Mouse (Mus musculus) MEL (cell line): ENCODE results near the gene Cic. TPM values are rescaled to one million over a fixed set of nuclear protein-coding genes. Genes with fewer than 3 reads are reported as not detected.

Experiments used
- DNase-seq: peaks from one replicate; pipeline ENCODE4 v3.0.0; 2011; ENCODE audit warnings: low read depth, low spot score
- H3K27ac ChIP-seq: 2 replicates; pipeline ENCODE4 v1.5.1; 2012; ENCODE audit warnings: low read depth, mild to moderate bottlenecking, control low read depth, low read length, moderate library complexity; ENCODE audit not compliant: control insufficient read depth
- H3K27me3 ChIP-seq, 2 experiments: fragments of 150-350 bp in 1 of 2; sonication (generic) in 1 of 2; 2 replicates each; pipeline ENCODE4 v1.6.1; 2012; ENCODE audit warnings: low read length in 2 of 2, mild to moderate bottlenecking in 2 of 2, improper control_type of control experiment in 1 of 2, moderate library complexity in 1 of 2; ENCODE audit not compliant: insufficient read depth in 2 of 2, control insufficient read depth in 1 of 2
- H3K36me3 ChIP-seq, 2 experiments: 2 replicates each; pipeline ENCODE4 v1.6.1; 2012 to 2014; ENCODE audit warnings: low read length in 2 of 2, improper control_type of control experiment in 1 of 2, inconsistent platforms in 1 of 2, mild to moderate bottlenecking in 1 of 2; ENCODE audit not compliant: insufficient read depth in 2 of 2, control insufficient read depth in 1 of 2
- H3K4me1 ChIP-seq, 2 experiments: fragments of 150-350 bp in 1 of 2; sonication (generic) in 1 of 2; 2 replicates each; pipeline ENCODE4 v1.6.1; 2012; ENCODE audit warnings: low read length in 2 of 2, improper control_type of control experiment in 1 of 2, mild to moderate bottlenecking in 1 of 2; ENCODE audit not compliant: insufficient read depth in 2 of 2, control insufficient read depth in 1 of 2
- H3K4me3 ChIP-seq, 2 experiments: fragments of 150-350 bp in 1 of 2; sonication (generic) in 1 of 2; 2 replicates each; pipeline ENCODE4 v1.5.1; 2012; ENCODE audit warnings: low read depth in 2 of 2, low read length in 2 of 2, mild to moderate bottlenecking in 2 of 2, moderate library complexity in 2 of 2, control low read depth in 1 of 2, improper control_type of control experiment in 1 of 2; ENCODE audit not compliant: control insufficient read depth in 1 of 2, insufficient read depth in 1 of 2
- H3K79me2 ChIP-seq: 2 replicates; pipeline ENCODE4 v1.6.1; 2012; ENCODE audit warnings: mild to moderate bottlenecking, low read length, moderate library complexity; ENCODE audit not compliant: control insufficient read depth, poor library complexity, insufficient read depth
- H3K9ac ChIP-seq: 2 replicates; pipeline ENCODE4 v1.6.1; 2012; ENCODE audit warnings: low read depth, mild to moderate bottlenecking, control low read depth, low read length, moderate library complexity; ENCODE audit not compliant: control insufficient read depth, poor library complexity, severe bottlenecking
- H3K9me3 ChIP-seq: fragments of 150-350 bp; sonication (generic); replicated peaks from 2 replicates; pipeline ENCODE4 v1.6.1; 2012; ENCODE audit warnings: mild to moderate bottlenecking, low read length, improper control_type of control experiment, moderate library complexity; ENCODE audit not compliant: insufficient read depth
- CHD1 ChIP-seq: IDR thresholded peaks from 2 replicates; pipeline ENCODE4 v1.6.1; 2012; ENCODE audit warnings: low read depth, mild to moderate bottlenecking, inconsistent platforms, low read length, improper control_type of control experiment
- CHD2 ChIP-seq: IDR thresholded peaks from 2 replicates; pipeline ENCODE4 v1.6.1; 2011; ENCODE audit warnings: low read length, improper control_type of control experiment
- CTCF ChIP-seq, 3 experiments: IDR thresholded peaks in 2 of 3; conservative IDR thresholded peaks in 1 of 3; 2 replicates each; pipeline ENCODE4 v1.5.1; 2011 to 2012; ENCODE audit warnings: low read length in 3 of 3, low read depth in 2 of 3, mild to moderate bottlenecking in 2 of 3, improper control_type of control experiment in 1 of 3, inconsistent platforms in 1 of 3, mixed read lengths in 1 of 3, moderate library complexity in 1 of 3; ENCODE audit not compliant: control insufficient read depth in 1 of 3, insufficient read depth in 1 of 3, poor library complexity in 1 of 3, severe bottlenecking in 1 of 3
- E2F4 ChIP-seq: IDR thresholded peaks from 2 replicates; pipeline ENCODE4 v1.6.1; 2011; ENCODE audit warnings: low read depth, low read length, improper control_type of control experiment, borderline replicate concordance
- EP300 ChIP-seq, 2 experiments: IDR thresholded peaks; 2 replicates each; pipeline ENCODE4 v1.6.1; 2011; ENCODE audit warnings: improper control_type of control experiment in 2 of 2, low read length in 2 of 2, low read depth in 1 of 2, mild to moderate bottlenecking in 1 of 2
- GABPA ChIP-seq: IDR thresholded peaks from 2 replicates; pipeline ENCODE4 v1.6.1; 2012; ENCODE audit warnings: low read depth, mild to moderate bottlenecking, inconsistent platforms, low read length, improper control_type of control experiment, moderate library complexity
- HCFC1 ChIP-seq: IDR thresholded peaks from 2 replicates; pipeline ENCODE4 v1.6.1; 2012; ENCODE audit warnings: low read depth, mild to moderate bottlenecking, inconsistent platforms, low read length, improper control_type of control experiment, moderate library complexity
- JUND ChIP-seq: IDR thresholded peaks from 2 replicates; pipeline ENCODE4 v1.6.1; 2011; ENCODE audit warnings: low read depth, mild to moderate bottlenecking, improper control_type of control experiment, low read length
- MAFK ChIP-seq: IDR thresholded peaks from 2 replicates; pipeline ENCODE4 v1.6.1; 2011; ENCODE audit warnings: low read depth, mild to moderate bottlenecking, low read length, improper control_type of control experiment, borderline replicate concordance
- MAX ChIP-seq: IDR thresholded peaks from 2 replicates; pipeline ENCODE4 v1.6.1; 2011; ENCODE audit warnings: low read length, improper control_type of control experiment
- MEF2A ChIP-seq: IDR thresholded peaks from 2 replicates; pipeline ENCODE4 v1.6.1; 2014; ENCODE audit warnings: low read depth, mild to moderate bottlenecking, inconsistent platforms, low read length, improper control_type of control experiment; ENCODE audit not compliant: poor library complexity, insufficient replicate concordance, severe bottlenecking; ENCODE audit errors: extremely low read depth
- MXI1 ChIP-seq: IDR thresholded peaks from 2 replicates; pipeline ENCODE4 v1.6.1; 2011; ENCODE audit warnings: mild to moderate bottlenecking, low read depth, low read length, improper control_type of control experiment
- MYB ChIP-seq: IDR thresholded peaks from 2 replicates; pipeline ENCODE4 v1.6.1; 2011; ENCODE audit warnings: mild to moderate bottlenecking, low read depth, low read length, improper control_type of control experiment
- MYC ChIP-seq: IDR thresholded peaks from 2 replicates; pipeline ENCODE4 v1.6.1; 2011; ENCODE audit warnings: low read depth, mild to moderate bottlenecking, low read length, improper control_type of control experiment, moderate library complexity
- NELFE ChIP-seq: IDR thresholded peaks from 2 replicates; pipeline ENCODE4 v1.6.1; 2011; ENCODE audit warnings: low read depth, low read length, improper control_type of control experiment
- NRF1 ChIP-seq: IDR thresholded peaks from 2 replicates; pipeline ENCODE4 v1.6.1; 2014; ENCODE audit warnings: low read depth, mild to moderate bottlenecking, inconsistent platforms, low read length, improper control_type of control experiment, moderate library complexity; ENCODE audit not compliant: poor library complexity, insufficient read depth, severe bottlenecking
- POLR2A ChIP-seq, 2 experiments: IDR thresholded peaks; 2 replicates each; pipeline ENCODE4 v1.6.1; 2011 to 2012; ENCODE audit warnings: low read length in 2 of 2, mild to moderate bottlenecking in 2 of 2, control low read depth in 1 of 2, improper control_type of control experiment in 1 of 2, low read depth in 1 of 2, moderate library complexity in 1 of 2; ENCODE audit not compliant: control insufficient read depth in 1 of 2, insufficient read depth in 1 of 2, poor library complexity in 1 of 2
- POLR2AphosphoS2 ChIP-seq: IDR thresholded peaks from 2 replicates; pipeline ENCODE4 v1.6.1; 2011; ENCODE audit warnings: low read length, improper control_type of control experiment
- POLR2AphosphoS5 ChIP-seq: IDR thresholded peaks from 2 replicates; pipeline ENCODE4 v1.6.1; 2012; ENCODE audit warnings: low read depth, borderline replicate concordance, mild to moderate bottlenecking, inconsistent platforms, low read length, moderate library complexity, mixed read lengths
- RCOR1 ChIP-seq: IDR thresholded peaks from 2 replicates; pipeline ENCODE4 v1.6.1; 2012; ENCODE audit warnings: low read depth, mild to moderate bottlenecking, inconsistent platforms, low read length, improper control_type of control experiment
- SMC3 ChIP-seq: IDR thresholded peaks from 2 replicates; pipeline ENCODE4 v1.6.1; 2011; ENCODE audit warnings: low read depth, low read length, improper control_type of control experiment
- TAL1 ChIP-seq: IDR thresholded peaks from 2 replicates; pipeline ENCODE4 v1.6.1; 2012; ENCODE audit warnings: mild to moderate bottlenecking, inconsistent platforms, low read length, moderate library complexity, mixed read lengths
- TBP ChIP-seq: IDR thresholded peaks from 2 replicates; pipeline ENCODE4 v1.8.0; 2011; ENCODE audit warnings: low read depth, low read length, improper control_type of control experiment
- UBTF ChIP-seq: IDR thresholded peaks from 2 replicates; pipeline ENCODE4 v1.6.1; 2012; ENCODE audit warnings: low read depth, mild to moderate bottlenecking, inconsistent platforms, low read length, improper control_type of control experiment, moderate library complexity, borderline replicate concordance; ENCODE audit not compliant: insufficient read depth
- USF1 ChIP-seq: IDR thresholded peaks from 2 replicates; pipeline ENCODE4 v1.6.1; 2014; ENCODE audit warnings: low read depth, mild to moderate bottlenecking, inconsistent platforms, low read length, improper control_type of control experiment, moderate library complexity
- USF2 ChIP-seq, 2 experiments: IDR thresholded peaks; 2 replicates each; pipeline ENCODE4 v1.6.1; 2011 to 2012; ENCODE audit warnings: improper control_type of control experiment in 2 of 2, low read length in 2 of 2, borderline replicate concordance in 1 of 2, inconsistent platforms in 1 of 2, low read depth in 1 of 2, mild to moderate bottlenecking in 1 of 2; ENCODE audit not compliant: insufficient read depth in 1 of 2
- ZC3H11A ChIP-seq: IDR thresholded peaks from 2 replicates; pipeline ENCODE4 v1.6.1; 2012; ENCODE audit warnings: low read depth, mild to moderate bottlenecking, inconsistent platforms, low read length, improper control_type of control experiment
- ZMIZ1 ChIP-seq: IDR thresholded peaks from 2 replicates; pipeline ENCODE4 v1.6.1; 2012; ENCODE audit warnings: low read depth, mild to moderate bottlenecking, inconsistent platforms, low read length, improper control_type of control experiment, moderate library complexity
- ZNF384 ChIP-seq: IDR thresholded peaks from 2 replicates; pipeline ENCODE4 v1.6.1; 2012; ENCODE audit warnings: low read depth, mild to moderate bottlenecking, inconsistent platforms, low read length, improper control_type of control experiment
- polyA plus RNA-seq, 2 experiments: library from polyadenylated mRNA; stranded (reverse) in 1 of 2; unstranded in 1 of 2; fragments of >175 nt in 1 of 2; fragments of >200 nt in 1 of 2; gene quantifications; 2 replicates each; pipeline versions ENCODE4 v1.2.1 to v1.2.4; 2012; ENCODE audit warnings: low replicate concordance in 2 of 2, low read depth in 1 of 2; ENCODE audit not compliant: insufficient read length in 2 of 2, insufficient read depth in 1 of 2, missing spikeins in 1 of 2
- total RNA-seq: library from RNA; depleted of rRNA; stranded (reverse); fragments of 300-350 nt; gene quantifications from 2 replicates; pipeline ENCODE4 v1.2.3, GENCODE M21; 2012

Gene Cic
- total and polyA plus RNA-seq, 3 experiments = 56.6 to 157 (median 157) TPM

GRCm38 (mm10) chr7:25238015-25238706, 29.3 kb upstream of the Cic start (continued):
- no peak for TF ChIP-seq MAFK
- TF ChIP-seq MXI1 = peak; percentile 31
- peak; percentile 77; the same call in 1 of the 2 replicates for TF ChIP-seq POLR2AphosphoS2
- peak in 1 of 2 experiments; percentile 74; a peak in 2 of 4 replicates for TF ChIP-seq POLR2A (IDR thresholded peaks at IDR 0.05; ENCODE audit: control insufficient read depth in 1 of 2, insufficient read depth in 1 of 2, low read depth in 1 of 2, low read length in 2 of 2, poor library complexity in 1 of 2)
- TF ChIP-seq UBTF = no peak
- no peak for TF ChIP-seq MEF2A
- peak; percentile 53; the same call in 1 of the 2 replicates for TF ChIP-seq NRF1
- TF ChIP-seq CHD2 = no peak; the same call in 1 of the 2 replicates
- peak; percentile 87 for TF ChIP-seq NELFE
- peak in 1 of 2 experiments; percentile 81; a peak in 2 of 4 replicates for TF ChIP-seq EP300 (IDR thresholded peaks at IDR 0.05; ENCODE audit: low read depth in 1 of 2, low read length in 2 of 2)
- TF ChIP-seq CHD1 = no peak
- peak; percentile 70; the same call in 1 of the 2 replicates for TF ChIP-seq MYC
- TF ChIP-seq JUND = no peak
- TF ChIP-seq E2F4 = no peak
- TF ChIP-seq USF1 = no peak
- TF ChIP-seq TAL1 = peak; percentile 98
- peak; percentile 87 for TF ChIP-seq HCFC1
- TF ChIP-seq TBP = peak; percentile 77
- TF ChIP-seq RCOR1 = no peak
- TF ChIP-seq SMC3 = no peak

DNA sequence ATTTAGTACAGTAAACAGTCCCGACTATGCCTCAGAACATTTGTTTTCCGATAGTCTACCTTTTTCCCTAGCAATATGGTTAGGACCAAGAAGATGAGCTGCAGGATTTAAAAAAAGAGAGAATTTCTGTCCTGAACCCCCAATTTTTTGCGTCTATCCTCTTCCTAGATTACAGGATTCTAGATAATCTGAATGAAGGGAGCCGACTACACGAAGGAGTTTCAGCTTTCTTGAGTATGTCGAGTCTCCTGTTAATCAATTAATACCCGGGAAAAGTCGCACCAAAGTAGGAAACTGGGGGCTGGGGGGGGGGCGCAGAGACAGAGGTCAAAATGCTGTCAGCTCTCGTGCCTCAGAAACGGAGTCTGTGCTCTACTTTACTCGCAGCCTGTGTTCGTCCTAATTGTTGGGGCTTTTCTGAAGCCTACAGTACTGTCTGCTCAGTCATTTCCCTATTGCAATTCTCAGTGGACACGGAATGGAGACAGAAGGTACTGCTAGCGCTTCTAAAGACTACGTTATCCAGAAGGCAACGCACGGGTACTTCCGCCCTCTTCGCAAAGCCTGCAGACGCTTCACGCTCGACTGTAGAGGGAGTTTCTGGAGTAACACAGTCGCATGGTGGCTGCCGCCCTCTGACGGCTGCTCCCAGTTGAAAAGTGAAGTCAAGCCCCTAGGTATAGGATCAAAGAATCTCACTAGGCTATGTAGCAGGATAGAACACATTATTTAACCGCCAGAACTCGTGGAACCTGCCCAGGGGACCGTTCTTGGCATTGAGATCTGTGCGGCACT, 28.5 kb upstream of the Cic start:
- Histone ChIP-seq H3K27me3 (no peaks in the 10 kb centered on the region), H3K4me3 (peak overlapping the region; percentile 55 to 61), H3K79me2 (peaks cover 26% of the 10 kb centered on the region), H3K9ac (peak overlapping the region; percentile 73), H3K4me1 (peaks cover 3 to 9% of the 10 kb centered on the region in 2 experiments; a peak in 2 of 4 replicates), H3K9me3 (no peaks in the 10 kb centered on the region), H3K36me3 (peaks cover 0 to 17% of the 10 kb centered on the region in 2 experiments; a peak in 2 of 4 replicates), H3K27ac (peak overlapping the region; percentile 97)
- peak; percentile 96 for DNase-seq
- TF ChIP-seq RCOR1 (no peak), CTCF (IDR thresholded peaks at IDR 0.05 in 2 of 3, conservative IDR thresholded peaks at IDR 0.05 in 1 of 3; ENCODE audit: control insufficient read depth in 1 of 3, insufficient read depth in 1 of 3, low read depth in 2 of 3, low read length in 3 of 3, poor library complexity in 1 of 3, severe bottlenecking in 1 of 3) (peak; percentile 22 to 80 (median 60); a peak in 5 of 6 replicates), MYB (peak; percentile 2; the same call in 1 of the 2 replicates), MAX (peak; percentile 53; the same call in 1 of the 2 replicates), MEF2A (no peak), MXI1 (peak; percentile 82), GABPA (no peak), ZNF384 (no peak), ZC3H11A (peak; percentile 68), POLR2AphosphoS5 (no peak), TBP (peak; percentile 83; the same call in 1 of the 2 replicates), USF2 (IDR thresholded peaks at IDR 0.05; ENCODE audit: borderline replicate concordance in 1 of 2, insufficient read depth in 1 of 2, low read depth in 1 of 2, low read length in 2 of 2) (no peak), CHD1 (peak; percentile 90), ZMIZ1 (peak; percentile 53; the same call in 1 of the 2 replicates), SMC3 (peak; percentile 84), NRF1 (peak; percentile 38; the same call in 1 of the 2 replicates), JUND (no peak)
